Mouse (Mus musculus) lung, postnatal 0 days (tissue): Measurements from ENCODE around the gene Tnfaip1. TPM values are rescaled to one million over a fixed set of nuclear protein-coding genes. Genes with fewer than 3 reads are reported as not detected.

ENCODE experiments used
- ATAC-seq: fragments of 200-750 bp; cut with Nextera tagmentation; 2 replicates; pipeline ENCODE4 v1.8.0; 2017; ENCODE audit warnings: moderate library complexity
- DNase-seq: peaks from one replicate; pipeline ENCODE4 v3.0.0-alpha.2; 2016; ENCODE audit warnings: low spot score
- H3K27ac ChIP-seq: fragments of 300-500 bp; sonication (generic); 2 replicates; pipeline ENCODE4 v1.5.1; 2014; ENCODE audit warnings: antibody characterized with exemption, mild to moderate bottlenecking, low read length, mixed read lengths
- H3K27me3 ChIP-seq: fragments of 300-500 bp; sonication (generic); replicated peaks from 2 replicates; pipeline ENCODE4 v1.6.1; 2014; ENCODE audit warnings: low read length, mixed read lengths; ENCODE audit not compliant: insufficient read depth
- H3K36me3 ChIP-seq: fragments of 300-500 bp; sonication (generic); 2 replicates; pipeline ENCODE4 v1.6.1; 2014; ENCODE audit warnings: low read length, mixed read lengths; ENCODE audit not compliant: insufficient read depth
- H3K4me1 ChIP-seq: fragments of 300-500 bp; sonication (generic); 2 replicates; pipeline ENCODE4 v1.6.1; 2014; ENCODE audit warnings: antibody characterized with exemption, low read depth, low read length, mixed read lengths; ENCODE audit not compliant: insufficient read depth
- H3K4me2 ChIP-seq: fragments of 300-500 bp; sonication (generic); replicated peaks from 2 replicates; pipeline ENCODE4 v1.6.1; 2014; ENCODE audit warnings: low read depth, mild to moderate bottlenecking, low read length, moderate library complexity, mixed read lengths
- H3K4me3 ChIP-seq: fragments of 300-500 bp; sonication (generic); 2 replicates; pipeline ENCODE4 v1.5.1; 2014; ENCODE audit warnings: low read depth, low read length
- H3K9ac ChIP-seq: fragments of 300-500 bp; sonication (generic); replicated peaks from 2 replicates; pipeline ENCODE4 v1.6.1; 2014; ENCODE audit warnings: low read depth, mild to moderate bottlenecking
- H3K9me3 ChIP-seq: fragments of 300-500 bp; sonication (generic); 2 replicates; pipeline ENCODE4 v1.6.1; 2016; ENCODE audit warnings: low read length, mixed read lengths
- CTCF ChIP-seq: IDR thresholded peaks from 2 replicates; pipeline ENCODE4 v1.5.1; 2016; ENCODE audit warnings: antibody characterized with exemption, mild to moderate bottlenecking
- EP300 ChIP-seq: IDR thresholded peaks from 2 replicates; pipeline ENCODE4 v1.6.1; 2016; ENCODE audit warnings: antibody characterized with exemption, mild to moderate bottlenecking, control low read depth
- WGBS: fragments of 180-500 bp; shearing (Covaris S2); extraction: QIAGEN DNeasy Blood & Tissue Kit; methylation state at CpG from one replicate; pipeline ENCODE4 v1.1.7; 2014; 5-methylcytosine and 5-hydroxymethylcytosine counted together
- polyA plus RNA-seq: library from polyadenylated mRNA; unstranded; fragments of >200 nt; fragmentation: Nextera tagmentation; extraction: Ambion mirVana; gene quantifications from 2 replicates; pipeline ENCODE4 v1.2.1, GENCODE M21; 2015

Gene Tnfaip1
- polyA plus RNA-seq, 1 experiment from 2014 or later, result 96.6 TPM

DNA sequence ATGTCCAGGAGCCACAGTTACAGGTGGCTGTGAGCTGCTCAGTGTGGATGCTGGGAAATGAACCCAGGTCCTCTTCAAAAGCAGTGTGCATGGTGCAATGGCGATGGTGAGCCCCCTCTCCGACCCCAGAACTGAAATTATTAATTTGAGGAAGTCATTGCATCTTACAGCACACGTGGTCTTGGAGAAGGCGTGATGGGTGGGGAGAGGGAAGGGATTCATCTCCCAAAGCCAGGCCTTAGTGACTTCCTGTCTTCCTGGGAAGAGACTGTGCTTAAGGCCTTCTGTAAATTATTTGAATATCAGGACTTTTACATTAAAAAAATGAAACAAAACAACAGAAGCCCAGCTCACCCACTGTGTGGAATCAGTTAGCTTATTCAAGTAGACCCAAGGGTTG is 19.9 kb upstream of the Tnfaip1 start:
- Histone ChIP-seq H3K9ac (no peak overlapping the region), H3K36me3 (no peaks in the 10 kb centered on the region), H3K27me3 (no peaks in the 10 kb centered on the region), H3K4me3 (no peak overlapping the region), H3K4me1 (no peaks in the 10 kb centered on the region), H3K27ac (no peak overlapping the region), H3K9me3 (no peaks in the 10 kb centered on the region), H3K4me2 (no peak overlapping the region)
- DNase-seq (no peak), ATAC-seq (no peak)
- no peak for TF ChIP-seq EP300
- no peak for TF ChIP-seq CTCF
- WGBS, result 58% methylated on average over 4 of the region's 4 CpGs

DNA sequence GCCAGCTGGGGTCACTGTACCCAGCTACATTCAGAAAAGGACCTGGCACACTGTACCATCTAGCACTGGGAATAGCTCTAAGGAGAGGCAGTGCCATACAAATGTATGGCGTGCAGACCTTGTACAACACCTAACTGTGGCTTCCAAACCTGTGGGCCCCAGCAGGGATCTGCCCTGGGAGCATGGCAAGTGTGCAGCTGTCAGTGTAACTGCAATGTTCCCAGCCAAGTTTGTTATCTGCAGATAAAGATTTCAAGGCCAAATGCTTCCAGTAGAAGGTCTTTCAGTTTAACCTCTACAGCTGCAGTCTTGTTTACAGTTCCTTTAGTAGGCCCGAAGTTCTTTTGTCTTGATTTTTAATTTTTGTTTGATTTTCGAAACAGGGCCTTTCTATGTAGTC is 19.5 kb upstream of the Tnfaip1 start:
- 62% methylated on average over 3 of the region's 3 CpGs for WGBS
- Histone ChIP-seq H3K27ac (no peak overlapping the region), H3K4me1 (no peaks in the 10 kb centered on the region), H3K36me3 (no peaks in the 10 kb centered on the region), H3K4me2 (no peak overlapping the region), H3K4me3 (no peak overlapping the region), H3K9me3 (no peaks in the 10 kb centered on the region), H3K27me3 (no peaks in the 10 kb centered on the region), H3K9ac (no peak overlapping the region)
- no peak for TF ChIP-seq EP300
- TF ChIP-seq CTCF, result no peak
- ATAC-seq (no peak), DNase-seq (no peak)

DNA sequence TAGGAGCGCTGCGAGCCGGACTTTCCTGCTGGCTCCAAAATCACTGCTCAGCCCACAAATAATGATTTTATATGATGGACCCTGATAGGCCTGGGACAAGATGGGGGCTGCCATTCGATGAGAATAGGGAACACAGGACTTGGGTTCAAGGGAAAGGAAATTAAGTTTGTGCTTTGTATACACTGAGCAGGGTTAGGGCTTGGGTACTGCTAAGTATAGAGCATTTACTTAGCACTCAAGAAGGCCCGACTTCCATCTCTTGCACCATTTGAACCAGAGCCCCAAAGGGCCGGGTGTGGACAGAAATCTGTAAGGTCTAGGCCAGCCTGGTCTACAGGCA is 14.9 kb upstream of the Tnfaip1 start:
- DNase-seq (no peak), ATAC-seq (0 out of 2 replicates have a peak, but pooled peaks have one; percentile 1)
- WGBS, result 30% methylated on average over 6 of the region's 6 CpGs
- no peak for TF ChIP-seq EP300
- no peak for TF ChIP-seq CTCF
- Histone ChIP-seq H3K27ac (no peak overlapping the region), H3K4me3 (peak overlapping the region; percentile 57; the same call in 1 of the 2 replicates), H3K4me1 (peaks cover 2% of the 10 kb centered on the region; the same call in 1 of the 2 replicates), H3K36me3 (no peaks in the 10 kb centered on the region), H3K9ac (no peak overlapping the region), H3K4me2 (peak overlapping the region; percentile 75), H3K27me3 (no peaks in the 10 kb centered on the region), H3K9me3 (no peaks in the 10 kb centered on the region)

DNA sequence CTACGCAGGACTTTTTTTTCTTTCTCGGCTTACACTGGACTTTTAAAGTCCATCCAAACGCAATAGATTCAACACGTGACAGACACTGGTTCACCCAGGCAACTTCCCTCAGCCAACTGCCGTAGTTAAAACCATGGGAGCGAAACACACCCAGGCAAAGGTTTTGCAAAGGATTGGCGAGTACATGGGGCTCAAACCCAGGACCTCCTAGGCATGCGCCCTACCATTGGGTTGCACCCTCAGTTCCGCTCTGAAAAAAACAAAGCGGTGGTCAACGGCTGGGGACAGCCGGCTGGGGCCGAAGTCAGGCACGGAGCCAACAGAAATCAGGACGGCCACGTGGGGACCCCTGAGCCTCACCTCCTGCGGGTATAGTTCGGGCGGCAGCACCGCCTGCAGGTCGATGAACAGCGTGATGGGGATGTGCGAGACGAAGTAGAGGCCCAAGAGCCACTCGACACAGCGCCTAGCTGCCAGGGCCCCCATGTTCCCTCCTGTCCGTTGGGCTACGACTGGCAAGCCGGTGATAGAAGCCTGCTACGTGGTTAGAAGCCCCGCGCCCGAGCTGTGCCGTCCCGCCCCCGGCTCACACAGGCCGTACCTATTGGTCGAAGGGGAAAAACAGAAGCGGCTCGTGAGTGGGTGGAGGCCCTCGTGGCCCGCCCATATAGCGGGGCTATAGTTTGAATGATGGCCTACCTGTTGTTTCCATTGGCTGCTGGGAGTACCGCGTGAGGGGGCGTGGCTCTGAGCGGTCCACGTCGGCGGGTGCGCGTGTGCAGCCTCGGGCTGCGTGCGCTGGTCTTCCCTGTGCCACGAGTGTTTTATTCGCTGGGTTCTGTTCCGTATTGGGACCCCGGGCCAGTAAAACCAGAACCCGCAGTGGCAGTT is 14.3 kb upstream of the Tnfaip1 start, which contains the start of gene Tmem97:
Gene Tmem97, minus strand, starts transcription at position 610 of the 891 bp plus-strand sequence.
- peaks cover 2% of the 10 kb centered on the region; the same call in 1 of the 2 replicates for H3K4me1 ChIP-seq
- H3K4me2 ChIP-seq, result peak within 1 kb of the TSS; percentile 75
- no peaks in the 10 kb centered on the region for H3K27me3 ChIP-seq
- DNase-seq (peak; percentile 99), ATAC-seq (peak; percentile 100)
- H3K9ac ChIP-seq, result peak within 1 kb of the TSS; percentile 41
- H3K27ac ChIP-seq, result peak within 1 kb of the TSS; percentile 11; the same call in 1 of the 2 replicates
- TF ChIP-seq CTCF (peak; percentile 58), EP300 (no peak)
- no peaks in the 10 kb centered on the region for H3K36me3 ChIP-seq
- WGBS, result under 1% methylated on average over 60 of the region's 60 CpGs
- no peaks in the 10 kb centered on the region for H3K9me3 ChIP-seq
- H3K4me3 ChIP-seq, result peak within 1 kb of the TSS; percentile 57

DNA sequence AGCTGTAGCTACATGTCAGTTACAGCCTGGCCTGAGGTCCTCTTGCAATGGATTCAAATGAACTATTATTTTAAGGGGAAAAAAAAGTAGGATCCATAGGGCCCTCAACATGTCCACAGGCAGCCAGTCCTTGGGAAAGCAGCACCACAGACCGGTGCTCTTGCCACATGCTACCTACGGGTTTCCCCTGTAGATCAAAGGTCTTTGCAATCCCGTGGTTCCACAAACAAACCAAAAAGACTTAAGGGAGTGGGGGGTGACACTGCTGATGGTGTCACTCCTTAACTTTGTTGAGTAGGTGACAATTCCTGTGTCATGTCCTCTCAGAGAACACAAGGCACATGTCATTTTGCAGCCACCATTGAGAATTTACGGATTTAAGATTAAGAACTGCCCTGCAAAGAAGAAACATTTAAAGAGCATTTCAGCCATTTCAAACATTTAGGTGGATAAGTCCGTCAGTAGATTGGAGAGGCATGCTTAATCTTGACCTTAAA is 13.4 kb upstream of the Tnfaip1 start:
- Histone ChIP-seq H3K4me2 (peak overlapping the region; percentile 75), H3K9ac (0 out of 2 replicates have a peak overlapping the region, but pooled peaks have one; percentile 8), H3K9me3 (no peaks in the 10 kb centered on the region), H3K4me1 (peaks cover 2% of the 10 kb centered on the region; the same call in 1 of the 2 replicates), H3K4me3 (peak overlapping the region; percentile 57), H3K27me3 (no peaks in the 10 kb centered on the region), H3K36me3 (no peaks in the 10 kb centered on the region), H3K27ac (0 out of 2 replicates have a peak overlapping the region, but pooled peaks have one; percentile 11)
- no peak for ATAC-seq
- TF ChIP-seq CTCF (no peak), EP300 (no peak)
- no peak for DNase-seq
- 4% methylated on average over 5 of the region's 5 CpGs for WGBS

DNA sequence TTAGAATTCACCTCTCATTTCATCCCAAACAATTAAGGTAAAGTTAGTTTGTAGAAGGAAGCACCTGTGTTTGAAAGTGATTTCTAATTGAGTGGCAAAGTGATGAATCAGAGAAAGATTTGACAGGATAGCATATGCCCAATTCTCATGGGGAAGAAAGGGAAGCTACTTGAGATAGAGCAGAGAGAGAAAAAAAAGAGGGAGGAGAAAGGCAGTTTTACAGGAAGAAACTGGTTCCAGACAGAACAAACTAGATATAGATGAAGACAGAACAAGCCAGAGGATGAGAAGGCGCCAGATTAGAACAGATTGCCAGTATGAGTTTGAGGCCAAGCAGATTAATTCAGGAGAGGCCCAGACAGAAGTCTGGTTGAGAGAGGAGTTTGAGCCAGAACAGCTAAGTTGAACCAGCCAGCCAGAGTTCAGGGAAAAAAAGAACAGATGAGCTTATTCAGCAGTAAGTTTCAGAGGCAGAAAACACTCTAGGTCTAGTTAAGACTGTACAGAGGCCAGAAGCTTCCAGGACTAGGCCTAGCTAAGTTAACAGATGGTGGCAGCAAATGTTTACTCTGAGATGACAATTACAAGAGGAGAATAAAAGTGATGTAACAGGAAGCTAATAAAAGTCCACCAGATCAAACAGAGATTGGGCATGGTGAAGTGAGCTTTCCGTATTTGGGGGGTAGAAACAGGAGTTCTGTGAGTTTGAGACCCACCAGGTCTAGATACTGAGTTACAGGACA is 11.8 kb upstream of the Tnfaip1 start:
- Histone ChIP-seq H3K27me3 (no peaks in the 10 kb centered on the region), H3K4me1 (peaks cover 2% of the 10 kb centered on the region; the same call in 1 of the 2 replicates), H3K9ac (no peak overlapping the region; the same call in 1 of the 2 replicates), H3K4me3 (no peak overlapping the region), H3K4me2 (no peak overlapping the region), H3K9me3 (no peaks in the 10 kb centered on the region), H3K27ac (no peak overlapping the region), H3K36me3 (peaks cover 3% of the 10 kb centered on the region; the same call in 1 of the 2 replicates)
- ATAC-seq, result no peak
- 70% methylated on average over 2 of the region's 2 CpGs for WGBS
- DNase-seq, result peak; percentile 21
- TF ChIP-seq EP300 (no peak), CTCF (no peak)
